Mouse (Mus musculus): ENCODE data around the gene Nav2. TPM values are rescaled to one million over a fixed set of nuclear protein-coding genes. Genes with fewer than 3 reads are reported as not detected.

Gene Nav2
- total RNA-seq, 2 experiments from 2014 or later = 53.0 to 60.1 TPM

DNA sequence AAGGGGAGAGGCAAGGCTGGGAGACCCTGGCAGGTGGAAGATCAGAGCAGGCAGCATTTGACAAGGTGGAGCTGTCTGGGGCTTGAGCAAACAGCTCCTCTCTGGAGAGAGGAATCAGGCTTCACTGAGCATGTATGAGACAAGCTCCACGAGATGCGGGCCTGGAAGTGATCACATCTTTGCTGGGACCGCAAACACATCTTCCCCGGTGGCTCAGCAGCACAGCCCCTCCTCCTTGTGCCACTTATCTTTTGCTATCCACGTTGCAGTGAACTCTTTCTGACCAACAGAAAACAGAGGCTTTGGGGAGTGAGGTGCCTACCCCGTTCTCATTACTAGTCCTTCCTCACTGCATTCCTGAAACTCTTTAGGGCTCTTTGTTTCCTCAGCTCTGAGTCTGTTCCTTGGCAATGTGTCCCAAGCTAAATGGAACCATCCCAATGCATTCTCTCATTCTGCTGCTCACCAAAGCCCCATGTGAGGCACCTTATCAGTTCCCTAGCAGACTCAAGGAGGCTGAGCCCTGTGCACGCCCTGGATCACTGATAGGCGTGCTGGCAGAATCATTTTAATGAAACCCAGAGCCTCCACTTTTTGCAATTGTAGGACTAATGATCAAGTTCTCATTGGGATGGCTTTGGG, 83.5 kb downstream of the Nav2 start:
- DNase-seq (ENCODE audit: low spot score) = no peak
- intact Hi-C loops (cut with DNase I) = no loop called here

DNA sequence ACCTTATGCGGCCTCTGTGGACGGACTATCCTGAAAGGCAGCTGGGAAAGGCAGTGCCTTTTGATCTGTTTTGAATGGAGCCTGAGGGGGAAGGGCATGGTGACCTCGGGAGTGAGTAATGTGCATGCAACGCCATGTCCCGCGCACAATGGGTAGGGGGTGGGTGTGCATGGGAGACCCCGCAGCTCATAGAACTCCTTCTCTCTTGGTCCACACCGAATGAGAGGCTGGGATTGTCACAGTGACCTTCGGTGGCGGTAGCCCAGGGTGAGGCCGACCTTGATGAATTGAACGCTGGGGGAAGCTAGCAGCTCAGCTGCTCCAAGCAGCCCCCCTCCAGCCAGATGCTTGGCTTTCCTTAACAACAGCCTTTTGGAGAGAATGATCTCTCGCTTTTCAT, 86.7 kb downstream of the Nav2 start:
- intact Hi-C loops (cut with DNase I) = no loop called here
- no peak for DNase-seq (ENCODE audit: low spot score)

DNA sequence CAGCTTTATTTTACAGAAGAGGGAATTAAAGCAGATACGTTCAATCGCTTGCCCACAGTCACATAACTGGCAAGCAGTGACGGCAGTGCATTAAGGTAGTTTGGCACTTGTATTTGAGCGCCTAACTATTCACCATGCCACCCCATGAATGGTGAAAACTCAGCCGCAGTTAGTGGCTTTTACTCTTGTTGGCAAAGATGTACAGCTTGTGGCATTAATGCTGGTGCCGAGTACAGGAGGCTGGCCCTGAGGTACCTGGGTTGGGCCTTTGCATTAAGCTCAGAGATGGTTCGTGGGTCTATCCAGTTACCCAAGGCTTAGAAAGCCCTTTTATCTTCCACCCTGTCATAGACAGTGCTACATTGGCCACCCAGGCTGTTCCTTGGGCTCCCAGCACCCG, 87.2 kb downstream of the Nav2 start:
- no peak for DNase-seq (ENCODE audit: low spot score)
- intact Hi-C loops (cut with DNase I) = no loop called here

DNA sequence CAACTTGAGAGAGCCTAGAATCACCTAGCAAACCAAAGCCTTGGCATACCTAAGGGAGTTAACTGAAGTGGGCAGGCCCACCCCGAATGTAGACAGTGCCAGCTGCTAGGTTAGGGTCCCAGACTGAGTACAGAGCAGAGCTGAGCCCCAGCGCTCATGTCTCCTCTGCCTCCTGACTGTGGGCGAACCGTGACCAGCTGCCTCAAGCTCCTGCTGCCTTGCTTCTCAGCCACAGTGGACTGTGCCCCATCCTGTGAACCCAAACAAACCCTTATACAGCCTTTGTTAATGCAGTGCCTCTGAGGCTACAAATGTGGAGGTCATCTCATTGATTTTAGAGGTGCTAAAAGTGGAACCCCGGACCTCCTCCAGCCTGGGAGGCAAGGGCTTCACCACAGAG, 88.3 kb downstream of the Nav2 start:
- DNase-seq (ENCODE audit: low spot score) = no peak
- intact Hi-C loops (cut with DNase I) = no loop called here

DNA sequence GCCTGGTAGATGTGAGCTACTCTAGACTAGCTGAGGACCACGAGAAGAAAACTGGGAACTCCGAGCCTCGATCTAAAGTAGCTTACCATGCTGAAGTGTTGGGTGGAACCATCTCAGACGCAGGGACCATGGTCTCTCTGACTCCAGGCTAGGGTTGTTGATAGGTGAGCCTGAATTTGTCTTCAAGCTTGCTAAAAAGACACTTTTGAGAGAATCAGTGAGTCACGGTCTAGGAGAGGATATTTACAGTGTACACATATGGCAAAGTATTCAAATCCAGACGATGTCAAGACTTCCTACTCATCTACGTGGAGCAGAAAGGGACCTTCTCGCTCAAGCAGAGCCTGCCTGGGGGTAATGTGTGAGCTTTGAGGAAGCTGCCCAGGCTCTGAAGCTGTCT, 89.6 kb downstream of the Nav2 start:
- intact Hi-C loops (cut with DNase I) = no loop called here
- no peak for DNase-seq (ENCODE audit: low spot score)

DNA sequence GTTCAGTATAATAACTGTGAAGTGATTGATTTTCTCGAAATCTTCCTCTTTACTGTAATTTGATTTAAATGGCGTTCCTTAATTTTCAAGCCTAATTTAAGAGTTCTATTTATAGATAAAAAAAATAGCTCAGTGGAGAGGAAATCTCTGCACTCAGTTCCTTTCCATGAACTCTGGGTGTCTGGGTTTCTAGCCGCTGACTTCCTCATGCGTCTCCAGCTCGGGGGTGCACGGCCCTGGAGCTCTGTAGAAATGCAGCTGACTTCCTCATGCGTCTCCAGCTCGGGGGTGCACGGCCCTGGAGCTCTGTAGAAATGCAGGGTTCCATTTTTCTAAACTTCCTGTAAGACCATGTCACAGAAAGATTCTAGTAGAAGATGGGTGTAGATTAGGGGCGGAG, 90.1 kb downstream of the Nav2 start:
- no peak for DNase-seq (ENCODE audit: low spot score)
- intact Hi-C loops (cut with DNase I) = no loop called here

DNA sequence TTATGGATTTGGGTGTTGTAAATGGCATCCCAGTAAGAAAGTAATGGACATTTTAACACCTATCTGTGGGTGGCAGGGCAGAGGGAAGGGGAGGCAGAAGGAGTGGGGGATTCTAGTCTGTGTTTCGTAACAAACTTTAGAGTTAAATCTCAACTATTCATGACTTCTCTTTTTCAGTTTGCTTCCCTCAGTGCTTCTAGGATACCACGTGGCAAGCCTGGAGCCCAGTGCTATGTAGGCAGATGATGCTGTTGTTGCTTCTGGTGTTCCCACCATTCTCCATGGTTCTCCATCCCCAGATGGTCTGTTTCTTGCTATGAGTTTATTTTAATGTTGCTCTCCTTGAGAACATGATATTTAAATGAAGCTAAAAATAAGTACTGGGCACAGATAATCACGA, 92.3 kb downstream of the Nav2 start:
- DNase-seq (ENCODE audit: low spot score) = no peak
- intact Hi-C loops (cut with DNase I) = no loop called here

DNA sequence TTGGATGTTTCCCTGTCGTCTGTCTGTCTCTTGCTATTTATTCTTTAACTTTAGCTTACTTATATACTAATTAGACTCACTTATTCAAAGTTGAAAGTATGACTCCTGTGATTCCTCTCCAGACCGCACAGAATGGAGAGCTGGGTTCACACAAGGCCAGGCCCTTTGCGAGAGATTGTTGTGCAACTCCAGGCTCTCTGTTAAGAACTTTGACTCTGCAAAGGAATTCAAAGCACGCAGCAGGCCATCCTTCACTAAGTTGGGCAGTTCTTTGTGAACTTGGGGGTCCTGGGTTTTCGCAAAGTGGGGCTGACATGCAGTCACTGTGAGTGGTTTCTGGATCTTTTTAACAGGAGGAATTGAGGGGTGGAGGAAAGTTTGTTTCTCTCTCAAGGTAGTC, 95.9 kb downstream of the Nav2 start:
- intact Hi-C loops (cut with DNase I) = no loop called here
- DNase-seq (ENCODE audit: low spot score) = no peak

DNA sequence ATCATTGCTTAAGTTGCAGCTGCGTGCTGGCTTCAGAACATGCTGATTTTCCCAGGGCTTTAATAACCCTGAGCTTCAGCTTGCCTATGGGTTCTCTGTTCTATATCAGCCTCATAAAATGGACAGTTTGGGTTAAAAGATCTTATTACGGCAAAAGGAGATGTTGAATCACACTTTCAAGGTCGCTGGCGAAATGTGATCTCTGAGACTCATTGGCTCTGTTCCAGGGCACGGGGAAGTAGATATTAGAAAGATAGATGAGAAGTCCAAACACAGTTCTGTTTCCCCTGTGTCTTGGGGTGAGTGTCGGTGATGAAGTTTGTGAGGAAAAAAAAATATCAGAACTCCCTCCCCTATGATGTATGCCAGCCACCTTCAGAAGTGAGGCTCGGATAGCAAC, 98.4 kb downstream of the Nav2 start:
- intact Hi-C loops (cut with DNase I) = no loop called here
- DNase-seq (ENCODE audit: low spot score) = no peak

DNA sequence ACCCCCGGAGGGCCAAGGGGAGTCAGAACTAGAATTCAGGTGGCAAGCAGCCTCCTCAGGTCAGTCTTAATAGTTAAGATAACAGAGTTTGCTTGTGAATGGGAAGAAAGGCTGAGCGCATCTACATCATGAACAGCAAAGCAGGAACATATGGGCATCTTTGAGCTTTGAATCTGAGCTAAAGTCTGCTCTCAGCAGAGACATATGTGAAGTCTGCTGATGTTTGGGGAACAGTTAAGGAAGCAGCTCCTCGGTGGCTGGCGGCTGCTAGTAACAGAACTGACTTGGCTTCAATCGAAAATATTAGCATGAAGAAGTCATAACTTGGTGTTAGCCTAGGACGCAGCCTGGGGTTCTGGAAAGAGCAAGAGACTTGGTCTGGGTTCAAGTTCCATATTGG, 102.2 kb downstream of the Nav2 start:
- no peak for DNase-seq (ENCODE audit: low spot score)
- intact Hi-C loops (cut with DNase I) = no loop called here

DNA sequence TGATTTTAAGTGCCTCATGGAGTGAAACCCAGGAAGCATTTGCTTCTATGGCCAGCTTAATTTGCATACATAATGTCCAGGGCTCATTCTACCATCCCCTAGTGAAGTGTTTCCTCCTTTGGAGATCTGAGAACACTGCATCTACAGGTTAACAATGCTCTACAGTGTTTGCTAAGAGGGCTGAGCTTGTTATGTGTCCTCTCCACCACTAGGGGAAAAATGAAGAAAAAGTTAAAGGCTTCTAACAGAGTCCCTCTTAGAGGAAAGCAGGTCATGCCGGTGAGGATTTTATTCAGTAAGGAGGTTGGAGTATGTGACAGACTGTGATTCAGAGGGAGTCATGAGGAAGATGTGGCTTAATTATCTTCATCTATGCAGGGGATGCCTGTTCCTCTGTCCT, 103.5 kb downstream of the Nav2 start:
- intact Hi-C loops (cut with DNase I) = no loop called here

DNA sequence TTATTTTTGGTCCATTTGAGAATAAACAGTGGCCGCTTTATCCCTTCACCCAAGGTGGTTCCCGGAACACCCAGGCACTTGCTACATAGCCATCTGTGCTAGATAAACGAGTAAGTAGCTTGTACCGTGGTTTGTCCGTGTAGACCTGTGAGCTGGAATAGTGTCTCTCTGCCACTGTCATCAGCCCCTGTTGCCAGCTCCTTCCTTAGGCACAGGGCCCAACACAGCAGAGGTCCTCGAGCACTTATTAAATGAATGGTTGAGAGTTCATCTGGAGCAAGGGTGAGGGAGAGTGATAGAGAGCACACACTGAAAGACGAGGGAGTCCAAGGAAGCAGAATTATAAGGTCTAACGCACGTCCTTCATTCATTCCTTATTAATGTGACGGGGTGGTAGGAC, 106.0 kb downstream of the Nav2 start:
- no peak for DNase-seq (ENCODE audit: low spot score)
- intact Hi-C loops (cut with DNase I) = no loop called here

More for the DNA sequence above, 103.5 kb downstream of the Nav2 start:
- no peak for DNase-seq (ENCODE audit: low spot score)

DNA sequence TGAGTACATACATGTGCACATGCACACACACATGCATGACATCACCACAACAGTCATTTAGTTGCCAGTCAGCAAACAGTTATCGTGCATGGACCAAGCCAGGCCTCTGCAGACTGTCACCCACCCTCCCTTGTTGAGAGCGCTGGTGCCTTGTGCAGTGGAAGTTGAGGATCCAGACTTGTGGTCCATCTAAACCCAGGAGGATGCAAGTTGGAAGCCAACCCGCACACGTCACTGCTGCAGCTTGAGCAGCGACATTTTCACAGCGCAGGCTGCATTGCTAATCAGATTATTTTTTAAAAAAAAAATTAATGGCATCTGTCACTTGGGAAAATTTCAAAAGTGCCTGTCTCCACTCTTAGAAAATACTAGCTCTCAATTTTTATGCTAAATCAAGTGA, 106.8 kb downstream of the Nav2 start:
- intact Hi-C loops (cut with DNase I) = no loop called here
- DNase-seq (ENCODE audit: low spot score) = no peak

DNA sequence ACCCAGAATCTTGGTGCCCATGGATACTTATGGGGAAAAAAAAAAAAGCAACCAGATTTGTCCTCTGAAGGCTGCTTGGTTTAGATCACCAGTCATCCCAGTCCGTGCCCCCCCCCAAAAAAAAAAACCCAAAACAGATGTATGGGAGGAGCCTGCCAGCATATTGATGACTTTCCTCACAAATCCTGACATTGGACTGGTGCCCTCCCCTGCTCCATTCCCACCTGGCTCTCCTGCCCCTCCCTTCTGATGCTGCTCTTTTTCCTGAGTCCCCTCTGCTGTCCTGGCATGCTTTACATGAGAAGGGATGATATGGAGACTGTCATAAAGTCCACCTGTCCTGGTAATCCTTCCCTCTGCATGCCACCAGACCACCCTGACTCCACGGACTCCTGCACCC, 107.6 kb downstream of the Nav2 start:
- no peak for DNase-seq (ENCODE audit: low spot score)
- intact Hi-C loops (cut with DNase I) = no loop called here

DNA sequence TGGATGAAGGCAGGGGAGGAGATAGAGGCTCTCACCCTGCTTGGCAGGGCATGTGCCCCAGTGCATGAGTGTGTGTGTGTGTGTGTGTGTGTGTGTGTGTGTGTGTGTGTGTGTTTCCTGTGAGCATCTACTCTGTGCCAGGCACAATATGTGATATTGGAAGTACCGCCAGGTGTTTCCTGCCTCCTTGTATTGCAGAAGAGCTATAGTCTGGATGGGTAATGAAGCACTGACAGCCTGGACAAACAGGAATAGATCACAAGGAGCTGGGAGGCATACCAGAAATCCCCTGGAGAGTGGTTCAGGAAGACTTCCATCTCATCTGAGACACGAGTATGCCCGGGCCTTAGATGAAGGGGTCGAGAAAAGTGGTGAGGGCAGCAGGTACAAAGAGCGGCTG, 109.3 kb downstream of the Nav2 start:
- DNase-seq (ENCODE audit: low spot score) = no peak
- intact Hi-C loops (cut with DNase I) = no loop called here

DNA sequence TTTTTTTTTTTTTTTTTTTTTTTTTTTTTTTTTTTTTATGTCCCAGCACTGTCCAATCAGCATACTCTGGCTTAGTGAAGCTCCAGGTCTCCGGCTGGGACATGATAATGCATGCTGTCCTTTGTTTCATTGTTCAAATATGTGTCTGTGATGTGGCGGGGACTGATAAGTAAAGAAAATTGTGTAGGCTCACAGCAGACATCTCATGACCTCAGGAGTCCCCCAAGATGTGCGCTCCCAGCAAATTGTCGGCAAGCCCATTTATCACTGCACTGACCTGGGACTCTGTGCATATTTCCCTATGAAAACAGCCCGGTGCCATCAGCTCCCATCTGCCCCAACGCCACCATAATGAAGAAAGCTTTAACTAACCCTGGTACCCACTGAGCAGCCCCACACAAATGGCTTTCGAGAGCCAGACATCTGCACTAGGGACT, 110.0 kb downstream of the Nav2 start:
- intact Hi-C loops (cut with DNase I) = no loop called here
- no peak for DNase-seq (ENCODE audit: low spot score)

DNA sequence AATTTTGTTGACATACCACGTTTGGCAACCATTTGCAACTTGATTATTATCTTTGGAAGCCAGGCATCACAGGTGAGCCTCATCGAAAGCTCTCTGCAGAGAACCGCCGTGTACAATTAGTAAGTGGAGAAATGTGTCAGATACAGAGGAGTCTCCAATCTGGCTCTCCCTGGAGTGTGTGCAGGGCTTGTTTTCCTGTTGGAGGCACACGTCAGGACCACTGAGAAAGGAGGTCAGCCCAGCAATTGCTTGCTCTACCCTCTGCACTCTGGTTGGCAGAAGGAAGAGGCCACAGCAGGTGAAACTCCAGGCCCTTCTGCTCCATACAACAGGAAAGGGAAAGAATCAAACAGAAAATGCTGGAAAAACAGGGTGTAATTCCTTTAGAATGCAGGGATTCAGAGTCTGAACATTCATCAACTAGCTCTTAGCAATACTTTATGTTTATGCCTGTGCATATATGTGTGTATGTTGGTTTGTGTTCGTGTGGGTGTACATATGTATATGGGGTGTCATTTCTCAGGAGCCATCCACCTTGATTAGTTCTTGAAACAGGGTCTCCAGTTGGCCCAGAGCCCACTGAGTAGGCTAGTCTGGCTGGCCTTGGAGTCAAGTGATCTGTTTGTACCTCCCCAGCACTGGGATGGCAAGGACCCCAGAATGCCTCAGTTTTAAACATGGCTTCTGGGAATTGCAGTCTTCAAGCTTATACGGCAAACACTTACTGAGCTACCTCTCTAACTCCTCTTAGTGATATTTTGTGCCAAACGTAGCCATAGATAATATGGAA, 116.7 kb downstream of the Nav2 start:
- DNase-seq (ENCODE audit: low spot score) = no peak

DNA sequence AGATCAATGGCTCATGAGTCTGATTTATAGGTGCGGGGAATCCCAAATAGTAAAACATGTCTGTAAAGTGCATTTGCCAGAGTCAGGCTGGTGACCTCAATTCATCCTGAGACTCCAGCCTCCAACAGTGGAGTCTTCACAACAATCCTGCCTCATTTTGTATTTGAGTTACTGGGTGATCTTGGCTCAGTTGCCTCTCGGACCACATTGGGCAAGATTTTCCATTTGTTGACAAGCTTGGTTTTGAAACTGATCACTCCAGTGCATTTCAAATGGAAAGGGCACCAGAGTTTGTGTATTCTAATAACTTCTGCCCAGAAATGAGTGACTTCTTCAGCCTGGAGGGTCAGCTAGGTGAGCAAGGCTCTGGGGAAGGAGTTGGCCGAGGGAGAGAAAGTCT, 117.5 kb downstream of the Nav2 start:
- DNase-seq (ENCODE audit: low spot score) = no peak
- intact Hi-C loops (cut with DNase I) = loop anchor here (10.0 kb wide), 1 partner anchor 1359 kb away; no protein-coding TSS in a partner anchor

More for the DNA sequence above, 116.7 kb downstream of the Nav2 start:
- intact Hi-C loops (cut with DNase I) = loop anchor here (10.0 kb wide), 1 partner anchor 1360 kb away; no protein-coding TSS in a partner anchor

DNA sequence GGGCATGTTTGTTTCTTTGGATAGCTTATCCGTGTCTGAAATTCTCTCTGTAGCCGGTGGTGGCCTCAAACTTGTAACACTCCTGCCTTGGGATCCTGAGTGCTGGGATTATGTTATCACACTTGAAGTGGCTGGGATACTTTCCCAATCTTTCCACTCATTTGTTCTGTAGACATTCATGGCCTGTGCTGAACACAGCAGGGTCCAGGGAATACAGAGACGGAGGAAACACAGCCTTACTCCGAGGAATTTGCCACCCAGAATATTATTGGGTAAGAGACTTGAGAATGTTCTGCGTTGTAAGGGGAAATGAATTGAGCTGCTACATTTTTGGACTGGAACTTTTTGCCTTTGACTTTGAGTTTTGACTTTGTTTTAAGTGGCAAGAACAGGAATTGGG, 118.0 kb downstream of the Nav2 start:
- intact Hi-C loops (cut with DNase I) = loop anchor here (10.0 kb wide), 1 partner anchor 1358 kb away; no protein-coding TSS in a partner anchor
- no peak for DNase-seq (ENCODE audit: low spot score)

DNA sequence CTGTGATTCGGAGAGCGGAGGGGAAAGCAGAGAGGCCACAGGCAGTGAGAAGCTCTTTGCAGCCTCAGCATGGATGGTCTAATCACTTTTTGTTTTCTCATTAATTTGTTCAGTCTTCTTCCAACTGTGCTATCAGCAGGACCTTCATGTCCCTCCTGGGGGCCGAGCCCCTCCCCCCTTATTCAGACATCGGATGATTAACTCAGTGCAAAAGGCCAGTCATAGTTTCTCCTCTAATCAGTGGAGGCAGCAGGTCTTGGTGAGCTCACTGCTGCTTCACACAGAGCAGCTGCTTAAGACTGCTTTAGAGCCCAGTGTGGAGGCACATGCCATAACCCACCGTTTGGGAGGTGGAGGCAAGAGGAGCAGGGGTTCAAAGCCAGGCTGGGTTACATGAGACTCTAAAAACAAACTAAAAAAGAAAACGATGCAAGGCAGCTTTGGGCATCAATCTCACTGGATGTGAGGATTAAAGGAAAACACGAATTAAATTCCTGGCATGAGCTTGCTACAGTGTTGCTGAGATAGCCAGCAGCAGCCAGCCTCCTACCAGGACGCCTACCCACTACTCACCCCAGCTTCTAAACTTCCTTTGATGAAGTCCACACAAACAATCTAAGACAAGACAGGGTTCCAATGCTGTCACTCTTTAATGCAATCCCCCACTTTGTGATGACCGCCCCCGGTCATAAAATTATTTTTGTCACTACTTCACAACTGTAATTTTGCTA, 120.9 kb downstream of the Nav2 start:
- intact Hi-C loops (cut with DNase I) = loop anchor here (10.0 kb wide), 1 partner anchor 1355 kb away; no protein-coding TSS in a partner anchor
- no peak for DNase-seq (ENCODE audit: low spot score)

DNA sequence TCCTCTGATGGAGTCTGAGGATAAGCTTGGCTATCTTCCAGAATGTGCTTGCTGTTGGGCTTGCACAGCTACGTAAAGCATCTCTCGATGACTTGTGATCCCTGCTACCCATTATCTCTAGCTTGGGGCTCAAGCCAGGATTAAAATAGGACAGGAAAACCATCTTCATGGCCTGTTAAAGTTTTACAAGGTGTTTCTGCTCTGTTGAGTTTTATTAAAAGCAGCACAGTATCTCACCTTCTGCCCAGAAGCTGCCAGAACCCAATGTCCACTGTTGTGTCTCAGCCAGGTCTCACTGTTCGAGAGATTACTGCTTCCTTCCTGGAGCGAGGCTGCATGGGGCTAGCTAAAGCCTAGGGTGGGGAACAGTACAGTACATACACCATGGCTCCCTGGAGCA, 123.7 kb downstream of the Nav2 start:
- intact Hi-C loops (cut with DNase I) = no loop called here
- no peak for DNase-seq (ENCODE audit: low spot score)
